Mouse (Mus musculus) brain, adult 10 weeks (tissue): Measurements from ENCODE around the gene Tesk2. TPM values are rescaled to one million over a fixed set of nuclear protein-coding genes. Genes with fewer than 3 reads are reported as not detected.

Experiments used
- polyA plus RNA-seq: library from polyadenylated mRNA; stranded (reverse); fragments of 350-450 nt; fragmentation: Illumina TruSeq; extraction: RNeasy Lipid Tissue Mini Kit (QIAGEN cat#74804); gene quantifications from one replicate; pipeline ENCODE4 v1.2.3, GENCODE M21; 2015; ENCODE audit warnings: low read depth, low replicate concordance

Tesk2 gene
- 5.9 TPM for polyA plus RNA-seq

DNA sequence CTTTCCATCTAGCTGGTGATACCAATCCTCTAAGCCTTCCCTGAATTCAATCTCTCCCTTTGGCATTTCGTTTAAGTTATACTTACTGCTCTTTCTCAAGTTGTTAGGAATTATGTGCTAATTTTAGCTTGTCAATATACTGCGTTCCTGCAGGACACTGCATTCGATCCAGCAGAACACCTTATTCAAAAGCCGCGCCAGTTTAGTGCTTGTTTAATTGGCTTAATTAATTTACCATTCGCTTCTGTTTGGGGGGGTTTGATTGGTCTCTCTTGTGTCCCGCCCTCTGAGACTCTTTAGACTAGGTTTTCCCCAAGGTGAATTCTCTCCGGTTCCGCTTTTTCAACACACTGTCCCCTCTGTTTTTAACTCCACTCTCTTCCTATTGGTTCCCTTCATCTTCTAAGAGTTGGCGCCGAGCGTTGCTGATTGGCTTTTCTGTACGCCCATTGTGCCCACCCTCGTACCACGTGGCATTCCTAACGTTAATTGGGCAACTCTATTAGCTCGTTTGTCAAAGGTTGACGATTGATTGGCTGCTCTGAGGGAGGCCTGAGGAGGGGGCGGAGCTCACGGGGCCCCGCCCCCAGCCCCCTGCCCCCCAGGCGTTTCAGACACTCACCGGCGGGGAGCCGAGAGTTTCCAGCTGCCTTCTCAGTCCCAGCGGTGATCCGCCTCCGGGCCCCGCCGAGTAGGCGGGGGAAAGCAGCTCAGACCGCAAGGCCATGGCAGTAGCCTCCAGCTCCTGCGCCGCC is at the start of gene Tesk2:
Gene Tesk2 (plus strand): TSS at position 606 of the 755 bp plus-strand sequence.

GRCm38 (mm10) chr4:116685402-116686061 is 35.2 kb upstream of the Tesk2 start, which contains the start of gene Prdx1:
Gene Prdx1 (plus strand): TSS chr4:116685544.

GRCm38 (mm10) chr4:116708201-116708764 is 12.5 kb upstream of the Tesk2 start, which contains the start of the genes Mmachc and Ccdc163:
Gene Mmachc (minus strand): TSS chr4:116708406.
Gene Ccdc163 (plus strand): TSS chr4:116708509.

DNA sequence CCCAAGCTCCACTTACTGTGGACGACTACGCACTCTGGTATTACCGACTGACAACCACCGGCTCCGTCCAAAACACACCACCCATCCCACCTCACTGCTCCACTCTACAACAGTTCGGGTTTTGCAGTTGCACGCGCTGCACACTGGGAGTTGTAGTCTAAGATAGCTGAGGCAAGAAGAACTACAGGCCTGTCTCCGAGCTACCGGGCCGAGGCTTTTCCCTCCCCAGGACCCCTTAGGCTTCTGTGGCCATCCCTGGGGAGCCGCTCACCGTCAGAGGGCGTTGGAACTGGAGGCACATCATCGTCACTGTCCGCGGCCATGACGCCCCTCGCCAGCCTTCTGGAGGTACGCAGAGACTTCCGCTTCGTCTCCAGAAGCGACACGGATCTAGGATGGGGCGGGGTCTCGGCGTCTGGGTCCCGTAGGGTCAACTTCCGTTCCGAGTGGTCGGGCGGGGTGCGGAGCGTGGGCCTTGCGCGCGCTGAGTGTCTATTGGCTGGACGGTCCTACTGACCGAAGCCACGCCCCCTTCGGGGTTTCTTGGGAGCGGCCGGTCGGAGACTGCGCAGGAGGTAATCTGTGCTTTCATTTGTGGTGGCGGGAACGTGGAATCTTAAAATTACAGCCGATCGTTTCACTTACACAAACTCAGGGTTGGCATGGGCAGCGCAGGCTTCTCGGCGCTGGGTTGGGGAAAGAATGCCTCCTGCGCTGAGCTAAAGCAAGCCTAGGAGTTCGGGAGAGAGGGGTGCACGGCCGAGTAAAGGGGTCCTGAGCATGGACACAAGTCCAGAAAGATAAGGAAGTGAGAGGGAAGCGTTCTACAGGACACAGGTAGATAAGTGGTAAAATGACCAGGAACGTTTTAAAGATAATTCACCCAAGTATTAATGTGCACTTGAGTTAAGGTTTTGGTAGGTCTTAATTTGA is 86.7 kb downstream of the Tesk2 start, which contains the start of the genes Toe1 and Mutyh:
Gene Toe1 (minus strand): TSS at position 444 of the 933 bp plus-strand sequence.
Gene Mutyh (plus strand): TSS at position 527 of the 933 bp plus-strand sequence.

GRCm38 (mm10) chr4:116821694-116822016 is 100.9 kb downstream of the Tesk2 start, which contains the start of gene Hpdl:
Gene Hpdl (minus strand): TSS chr4:116821707.

Other genes with a start within 250 kb of the Tesk2 start
- 14.1 TPM for gene Ipp, start 213.4 kb upstream of the Tesk2 start, polyA plus RNA-seq
- gene Tmem69, start 165.0 kb upstream of the Tesk2 start, polyA plus RNA-seq: 15.0 TPM
- gene Gpbp1l1, start 163.3 kb upstream of the Tesk2 start, polyA plus RNA-seq: 29.4 TPM
- 3.6 TPM for gene Ccdc17, start 124.3 kb upstream of the Tesk2 start, polyA plus RNA-seq
- 22.9 TPM for gene Nasp, start 93.0 kb upstream of the Tesk2 start, polyA plus RNA-seq
- 595 TPM for gene Akr1a1, start 69.3 kb upstream of the Tesk2 start, polyA plus RNA-seq
- gene Prdx1, start 35.4 kb upstream of the Tesk2 start, polyA plus RNA-seq: 388 TPM
- 19.7 TPM for gene Mmachc, start 12.5 kb upstream of the Tesk2 start, polyA plus RNA-seq
- 9.7 TPM for gene Ccdc163, start 12.4 kb upstream of the Tesk2 start, polyA plus RNA-seq
- gene Toe1, start 86.7 kb downstream of the Tesk2 start, polyA plus RNA-seq: 17.2 TPM
- gene Mutyh, start 86.8 kb downstream of the Tesk2 start, polyA plus RNA-seq: 4.6 TPM
- 2.0 TPM for gene Hpdl, start 100.8 kb downstream of the Tesk2 start, polyA plus RNA-seq
- 7.0 TPM for gene Zswim5, start 156.4 kb downstream of the Tesk2 start, polyA plus RNA-seq